Mouse (Mus musculus) Patski (cell line): ENCODE measurements around the gene Sf3a2. TPM values are rescaled to one million over a fixed set of nuclear protein-coding genes. Genes with fewer than 3 reads are reported as not detected.
"Not testable (repeated sequence)": the region's sequence is repeated elsewhere in the genome, so short reads cannot be mapped to it uniquely, and the experiment has no call there.

Source experiments
- ATAC-seq: fragments of 100-300 bp; one replicate; pipeline ENCODE4 v1.8.0; 2021
- CTCF ChIA-PET: fragments of 350-600 bp; sonication (Branson Sonifier 250); formaldehyde crosslinking; loops from one replicate; lab custom pipeline; 2022; ENCODE audit warnings: inconsistent platforms; lab: Charles Lee
- POLR2A ChIA-PET: fragments of 350-600 bp; sonication (Branson Sonifier 250); formaldehyde crosslinking; loops from one replicate; lab custom pipeline; 2022; ENCODE audit warnings: antibody characterized with exemption, inconsistent platforms; lab: Charles Lee
- DNase-seq: peaks from one replicate; pipeline ENCODE4 v3.0.0-alpha.2; 2011; ENCODE audit warnings: low read depth, low spot score
- H3K27me3 ChIP-seq: fragments of 371-371 bp; one replicate; pipeline ENCODE4 v1.5.1; 2021
- CTCF ChIP-seq: fragments of 100-300 bp; IDR thresholded peaks from one replicate; pipeline ENCODE4 v1.5.1; 2021
- in situ Hi-C: fragments of 300-500 bp; cut with MboI; formaldehyde crosslinking; loops from 3 replicates; pipeline ENCODE4 v1.11.1; 2018; ENCODE audit warnings: low pct_unique_long_range_greater_than_20kb, mixed read lengths
- polyA plus RNA-seq: library from polyadenylated mRNA; unstranded; gene quantifications from one replicate; pipeline ENCODE4 v1.2.3, GENCODE M21; 2021

Sf3a2 gene
- polyA plus RNA-seq, 1 experiment from 2014 or later = 66.7 TPM

DNA sequence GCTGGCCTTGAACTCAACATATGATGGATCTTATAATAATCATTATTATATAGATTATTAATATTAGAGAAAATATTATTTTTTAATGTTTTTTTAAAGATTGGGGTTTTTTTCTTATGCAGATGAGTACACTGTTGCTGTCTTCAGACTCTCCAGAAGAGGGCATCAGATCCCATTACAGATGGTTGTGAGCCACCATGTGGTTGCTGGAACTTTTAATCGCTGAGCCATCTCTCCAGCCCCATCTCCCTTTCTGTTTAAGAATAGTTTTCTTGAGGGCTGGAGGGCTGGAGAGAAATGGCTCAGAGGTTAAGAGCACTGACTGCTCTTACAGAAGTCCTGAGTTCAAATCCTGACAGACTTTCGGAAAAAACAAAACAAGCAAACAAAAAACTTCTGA is 24.0 kb downstream of the Sf3a2 start:
- in situ Hi-C loops = loop anchor here (5.0 kb wide), 3 partner anchors 55 to 175 kb away; no protein-coding TSS in a partner anchor
- no peak for ATAC-seq
- no peak for DNase-seq
- no peaks in the 10 kb centered on the region for H3K27me3 ChIP-seq
- ChIA-PET CTCF (no interaction called here), POLR2A (no interaction called here)
- TF ChIP-seq CTCF = no peak

GRCm38 (mm10) chr10:80822528-80822927 is 24.5 kb downstream of the Sf3a2 start:
- DNase-seq = no peak
- ChIA-PET POLR2A (no interaction called here), CTCF (no interaction called here)
- no peak for TF ChIP-seq CTCF
- no peak for ATAC-seq
- in situ Hi-C loops = loop anchor here (5.0 kb wide), 3 partner anchors 55 to 175 kb away; no protein-coding TSS in a partner anchor
- no peaks in the 10 kb centered on the region for H3K27me3 ChIP-seq

DNA sequence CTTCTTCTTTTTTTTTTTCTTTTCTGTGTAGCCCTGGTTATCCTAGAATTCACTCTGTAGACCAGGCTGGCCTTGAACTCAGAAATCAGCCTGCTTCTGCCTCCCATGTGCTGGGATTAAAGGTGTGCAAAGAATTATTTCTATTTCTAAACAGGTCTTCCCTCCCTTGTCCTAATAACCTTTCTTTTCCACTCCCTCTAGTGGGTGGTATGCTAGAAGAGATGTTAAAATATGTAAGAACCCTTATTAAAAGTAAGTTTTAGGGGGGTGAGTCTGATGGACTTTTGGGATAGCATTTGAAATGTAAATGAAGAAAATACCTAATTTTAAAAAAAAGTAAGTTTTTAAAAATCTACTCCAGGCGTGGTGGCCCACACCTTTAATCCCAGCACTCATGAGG is 25.3 kb downstream of the Sf3a2 start:
- in situ Hi-C loops = loop anchor here (5.0 kb wide), 3 partner anchors 54 to 174 kb away; no protein-coding TSS in a partner anchor
- ATAC-seq (no peak), DNase-seq (no peak)
- no peak for TF ChIP-seq CTCF
- no peaks in the 10 kb centered on the region for H3K27me3 ChIP-seq
- ChIA-PET POLR2A (no interaction called here), CTCF (no interaction called here)

- in situ Hi-C loops = loop anchor here (5.0 kb wide), 3 partner anchors 53 to 173 kb away; no protein-coding TSS in a partner anchor
- CTCF ChIA-PET = no interaction called here
- no peak for DNase-seq
- ATAC-seq = no peak
- no peaks in the 10 kb centered on the region for H3K27me3 ChIP-seq
- no peak for TF ChIP-seq CTCF
- POLR2A ChIA-PET = no interaction called here
These were observed 26.0 kb downstream of the Sf3a2 start for GRCm38 (mm10) chr10:80823847-80824643.

- ATAC-seq (no peak), DNase-seq (no peak)
- in situ Hi-C loops = loop anchor here (5.0 kb wide), 3 partner anchors 52 to 172 kb away; no protein-coding TSS in a partner anchor
- TF ChIP-seq CTCF = no peak
- H3K27me3 ChIP-seq = no peaks in the 10 kb centered on the region
- ChIA-PET POLR2A (no interaction called here), CTCF (no interaction called here)
These were observed 26.8 kb downstream of the Sf3a2 start for GRCm38 (mm10) chr10:80824827-80825226.

DNA sequence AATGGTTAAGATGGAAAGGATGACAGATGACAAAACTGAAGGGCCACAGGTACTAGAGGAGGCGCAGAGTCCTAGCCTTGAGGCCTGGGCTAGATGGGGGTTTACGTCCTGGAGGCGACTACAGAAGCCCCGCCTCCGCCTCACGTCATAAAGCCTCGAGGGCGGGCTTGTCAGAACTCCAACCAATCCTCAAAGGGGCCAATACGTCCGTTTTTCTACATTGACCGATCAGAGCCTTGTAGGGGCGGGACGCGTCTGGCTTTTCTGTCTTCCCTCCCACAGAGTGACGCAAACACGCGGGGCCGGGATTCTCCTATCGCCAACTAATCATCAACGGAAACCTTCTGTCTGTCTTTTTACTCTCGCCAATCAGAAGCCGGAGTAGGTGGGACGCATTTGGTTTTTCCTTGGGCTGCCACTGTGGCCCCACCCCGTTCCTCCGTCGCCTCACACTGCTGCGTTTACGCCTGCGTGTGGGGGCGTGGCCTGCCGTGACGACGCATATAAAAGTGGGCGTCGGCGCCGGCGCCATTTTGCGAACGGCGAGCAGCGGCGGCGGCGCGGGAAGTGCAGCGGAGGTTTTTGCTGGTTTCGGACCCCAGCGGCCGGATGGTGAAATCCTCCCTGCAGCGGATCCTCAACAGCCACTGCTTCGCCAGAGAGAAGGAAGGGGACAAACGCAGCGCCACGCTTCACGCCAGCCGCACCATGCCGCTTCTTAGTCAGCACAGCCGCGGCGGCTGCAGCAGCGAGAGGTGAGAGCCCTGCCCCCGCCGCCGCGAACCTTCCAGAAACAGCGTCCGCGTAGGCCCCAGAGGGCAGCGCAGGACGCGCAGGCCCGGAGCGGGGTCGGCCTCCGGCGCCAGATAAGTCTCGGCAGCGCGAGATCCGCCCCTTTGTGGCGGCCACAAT is 28.4 kb downstream of the Sf3a2 start, which contains the start of gene Oaz1:
Oaz1 (plus strand) TSS at position 506 of the 912 bp plus-strand sequence.
- POLR2A ChIA-PET = interaction anchor here (0.6 to 0.9 kb wide), 3 partner anchors 9 to 29 kb away, joined by 3 to 5 read pairs (median 3); partner anchors contain the start of genes Lsm7 and Sppl2b
- no peaks in the 10 kb centered on the region for H3K27me3 ChIP-seq
- CTCF ChIA-PET = no interaction called here
- no peak for TF ChIP-seq CTCF
- DNase-seq (peak; percentile 97), ATAC-seq (peak; percentile 92)
- in situ Hi-C loops = no loop called here

DNA sequence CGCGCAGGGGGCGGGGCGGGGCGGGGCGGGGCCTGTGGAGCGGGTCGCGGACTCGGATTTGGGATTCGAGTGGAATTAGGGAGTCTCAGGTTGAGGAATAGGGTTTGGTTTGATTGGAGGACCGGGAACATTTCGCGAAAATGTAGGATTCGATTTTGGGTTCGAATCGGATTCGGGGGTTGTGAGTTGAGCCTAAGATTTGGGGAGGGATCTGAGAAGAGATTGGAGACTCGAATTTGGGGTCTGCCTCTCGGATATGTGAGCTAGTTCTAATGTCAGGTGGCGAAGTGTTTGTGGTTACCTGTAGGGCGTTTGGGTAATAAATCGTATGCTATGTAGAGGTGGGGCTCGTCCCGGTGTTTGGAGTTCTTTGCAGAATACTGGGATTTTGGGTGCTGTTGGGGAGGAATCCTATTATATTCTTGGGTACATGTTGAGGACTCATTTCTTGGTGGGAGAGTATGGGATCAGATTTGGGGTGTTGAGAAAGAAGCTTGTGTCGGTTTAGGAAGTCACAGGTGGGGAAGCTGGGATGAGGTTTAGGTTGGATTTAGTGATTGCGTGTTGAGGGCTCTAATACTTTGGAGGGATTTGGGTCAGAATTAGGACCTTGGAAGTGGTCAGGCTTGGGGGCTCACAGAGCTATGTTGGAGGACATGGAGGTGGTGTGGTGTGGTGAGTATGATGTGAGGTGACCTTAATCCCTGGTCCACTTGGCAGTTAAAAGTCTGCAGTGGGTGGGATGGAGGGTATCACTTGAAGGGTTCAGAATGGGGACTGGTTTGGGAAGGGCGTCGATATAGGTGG is 29.3 kb downstream of the Sf3a2 start:
- DNase-seq (no peak), ATAC-seq (no peak)
- TF ChIP-seq CTCF = no peak
- H3K27me3 ChIP-seq = no peaks in the 10 kb centered on the region
- POLR2A ChIA-PET = interaction anchor here (0.6 to 0.9 kb wide), 5 partner anchors 9 to 28 kb away, joined by 3 to 5 read pairs (median 3); partner anchors contain the start of genes Lsm7 and Sppl2b
- in situ Hi-C loops = no loop called here
- CTCF ChIA-PET = interaction anchor here (1.2 kb wide), 1 partner anchor 15 kb away, joined by 4 read pairs; no protein-coding TSS in a partner anchor

DNA sequence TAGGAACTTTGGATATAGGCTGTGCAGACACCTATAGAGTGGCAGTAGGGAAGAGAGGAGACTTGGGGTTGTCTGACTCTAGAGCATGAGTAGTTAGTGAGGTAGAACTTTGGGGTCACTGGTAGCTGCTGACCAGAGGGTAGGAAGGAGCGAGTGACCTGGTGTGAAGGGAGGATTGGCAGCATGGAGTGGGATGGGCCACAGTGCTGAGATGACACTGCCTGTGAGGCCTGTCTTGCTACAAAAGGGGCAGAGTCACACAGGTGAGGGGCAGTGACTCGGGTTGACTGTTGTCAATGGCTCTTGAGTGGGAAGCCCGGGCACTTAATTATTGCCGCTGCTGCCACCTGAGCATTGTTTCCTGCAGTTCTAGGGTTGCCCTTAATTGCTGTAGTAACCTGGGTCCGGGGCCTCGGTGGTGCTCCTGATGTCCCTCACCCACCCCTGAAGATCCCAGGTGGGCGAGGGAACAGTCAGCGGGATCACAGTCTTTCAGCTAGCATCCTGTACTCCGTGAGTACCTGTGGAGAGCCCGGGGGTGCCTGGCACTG is 29.9 kb downstream of the Sf3a2 start:
- no peak for ATAC-seq
- in situ Hi-C loops = no loop called here
- CTCF ChIA-PET = interaction anchor here (1.2 kb wide), 1 partner anchor 15 kb away, joined by 4 read pairs; no protein-coding TSS in a partner anchor

GRCm38 (mm10) chr10:80828587-80828986 is 30.6 kb downstream of the Sf3a2 start:
- POLR2A ChIA-PET = interaction anchor here (1.0 kb wide), 1 partner anchor 67 kb away, joined by 3 read pairs; no protein-coding TSS in a partner anchor
- ATAC-seq, in situ Hi-C loops, DNase-seq, H3K27me3 ChIP-seq: not testable (repeated sequence)
- CTCF ChIA-PET = interaction anchor here (1.2 kb wide), 1 partner anchor 14 kb away, joined by 4 read pairs; no protein-coding TSS in a partner anchor

More for the DNA sequence above, 29.9 kb downstream of the Sf3a2 start:
- no peak for TF ChIP-seq CTCF
- no peaks in the 10 kb centered on the region for H3K27me3 ChIP-seq
- no peak for DNase-seq
- POLR2A ChIA-PET = interaction anchor here (0.6 to 0.9 kb wide), 2 partner anchors 15 to 26 kb away, joined by 3 read pairs; no protein-coding TSS in a partner anchor
